Mouse (Mus musculus) ES-Bruce4 (cell line): ENCODE measurements around the gene Glipr1l3. TPM values are rescaled to one million over a fixed set of nuclear protein-coding genes. Genes with fewer than 3 reads are reported as not detected.
"Not testable (repeated sequence)": the region's sequence is repeated elsewhere in the genome, so short reads cannot be mapped to it uniquely, and the experiment has no call there.

Experiments used
- H3K27ac ChIP-seq: 2 replicates; pipeline ENCODE4 v1.5.1; 2012; ENCODE audit warnings: low read length, inconsistent platforms; ENCODE audit not compliant: insufficient read depth
- H3K27me3 ChIP-seq: 2 replicates; pipeline ENCODE4 v1.6.1; 2012; ENCODE audit warnings: mild to moderate bottlenecking, low read length, inconsistent platforms; ENCODE audit not compliant: control insufficient read depth, poor library complexity, insufficient read depth, severe bottlenecking
- H3K36me3 ChIP-seq: 2 replicates; pipeline ENCODE4 v1.6.1; 2012; ENCODE audit warnings: inconsistent platforms, mild to moderate bottlenecking, low read length, moderate library complexity; ENCODE audit not compliant: control insufficient read depth, poor library complexity, insufficient read depth, severe bottlenecking
- H3K4me1 ChIP-seq: one replicate; pipeline ENCODE4 v1.8.1; 2011; ENCODE audit warnings: low read length; ENCODE audit not compliant: control insufficient read depth, insufficient read depth
- H3K4me3 ChIP-seq: 2 replicates; pipeline ENCODE4 v1.5.1; 2011; ENCODE audit warnings: low read depth, mild to moderate bottlenecking, low read length
- H3K9ac ChIP-seq: 2 replicates; pipeline ENCODE4 v1.6.1; 2012; ENCODE audit warnings: low read depth, mild to moderate bottlenecking, inconsistent platforms; ENCODE audit not compliant: poor library complexity, severe bottlenecking
- H3K9me3 ChIP-seq: replicated peaks from 2 replicates; pipeline ENCODE4 v1.6.1; 2012; ENCODE audit warnings: mild to moderate bottlenecking, low read length, inconsistent platforms; ENCODE audit not compliant: control insufficient read depth, poor library complexity, insufficient read depth, severe bottlenecking
- CTCF ChIP-seq: IDR thresholded peaks from one replicate; pipeline ENCODE4 v1.8.1; 2011; ENCODE audit warnings: low read depth, low read length
- polyA plus RNA-seq: library from polyadenylated mRNA; stranded (reverse); fragments of >200 nt; gene quantifications from 2 replicates; pipeline ENCODE4 v1.2.4, GENCODE M21; 2011; ENCODE audit warnings: low read depth; ENCODE audit not compliant: missing spikeins, insufficient read depth, insufficient read length

The Glipr1l3 gene
- polyA plus RNA-seq, 1 experiment: not detected

GRCm38 (mm10) chr10:112105785-112106184 lies 54.3 kb downstream of the Glipr1l3 start:
- not testable (repeated sequence) for H3K27ac ChIP-seq, H3K9me3 ChIP-seq, H3K4me1 ChIP-seq, H3K36me3 ChIP-seq, H3K4me3 ChIP-seq, H3K9ac ChIP-seq, H3K27me3 ChIP-seq
- TF ChIP-seq CTCF: peak; percentile 61

Other genes with a start within 250 kb of the Glipr1l3 start
- 63.6 and 77.1 TPM in 2 replicates for gene Krr1, start 187.7 kb downstream of the Glipr1l3 start, polyA plus RNA-seq
- 1.1 TPM in 1 of 2 replicates, not detected in the other for gene Glipr1, start 157.7 kb downstream of the Glipr1l3 start, polyA plus RNA-seq
- not detected in 2 replicates for gene Glipr1l1, start 100.1 kb downstream of the Glipr1l3 start, polyA plus RNA-seq
- gene Glipr1l2, start 77.0 kb downstream of the Glipr1l3 start, polyA plus RNA-seq: not detected in 2 replicates
- 1.3 and 1.7 TPM in 2 replicates for gene Caps2, start 3.3 kb upstream of the Glipr1l3 start, polyA plus RNA-seq
- 0.12 TPM in 1 of 2 replicates, not detected in the other for gene Kcnc2, start 110.8 kb upstream of the Glipr1l3 start, polyA plus RNA-seq